Mouse (Mus musculus) lung, postnatal 0 days (tissue): ENCODE data around the gene Cdc14a.

Experiments
- CTCF ChIP-seq: IDR thresholded peaks from 2 replicates; pipeline ENCODE4 v1.5.1; 2016; ENCODE audit warnings: antibody characterized with exemption, mild to moderate bottlenecking
- EP300 ChIP-seq: IDR thresholded peaks from 2 replicates; pipeline ENCODE4 v1.6.1; 2016; ENCODE audit warnings: antibody characterized with exemption, mild to moderate bottlenecking, control low read depth

- TF ChIP-seq CTCF (no peak), EP300 (no peak)
These were observed 142.2 kb downstream of the Cdc14a start for GRCm38 (mm10) chr3:116281663-116282062.
